Mouse (Mus musculus): ENCODE measurements at regions not wholly inside any gene's neighbourhood (a gene's known extent, or its start where the extent isn't known, plus 50 kb on each side); places are given as distances from the start of the nearest gene placed in this dataset.

DNA sequence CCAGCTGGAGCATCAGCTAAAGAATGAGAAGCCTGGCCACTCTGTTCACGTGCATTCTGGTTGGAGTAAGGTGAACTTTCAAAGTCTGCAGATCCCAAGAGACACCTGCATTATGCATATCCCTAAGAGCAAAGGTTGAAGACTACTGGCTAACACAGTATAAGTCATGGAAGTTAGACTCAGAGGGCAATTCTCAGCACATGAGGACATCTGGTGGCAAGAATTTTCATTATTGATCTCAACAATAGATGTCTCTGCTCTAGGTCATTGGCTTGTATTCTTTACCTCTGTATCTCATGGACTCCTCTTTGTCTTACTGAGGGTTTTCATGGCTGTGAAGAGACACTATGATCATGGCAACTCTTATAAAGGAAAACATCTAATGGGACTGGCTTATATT, 151.9 kb upstream of the Adamts16 start:
- TF ChIP-seq CTCF (IDR thresholded peaks at IDR 0.05): peak; percentile 55
- TF ChIP-seq POLR2A (IDR thresholded peaks at IDR 0.05; ENCODE audit: insufficient read depth, low read depth, low read length): no peak

Measured in heart, adult 2 months (tissue).